Mouse (Mus musculus) hindlimb bud, embryonic 11.5 days (tissue): Measurements from ENCODE around the gene Slc16a8.

ENCODE experiments used
- DNase-seq: peaks from one replicate; pipeline ENCODE4 v3.0.0-alpha.2; 2012; ENCODE audit warnings: low read depth, low spot score; ENCODE audit errors: extremely low spot score

The Slc16a8 gene

DNA sequence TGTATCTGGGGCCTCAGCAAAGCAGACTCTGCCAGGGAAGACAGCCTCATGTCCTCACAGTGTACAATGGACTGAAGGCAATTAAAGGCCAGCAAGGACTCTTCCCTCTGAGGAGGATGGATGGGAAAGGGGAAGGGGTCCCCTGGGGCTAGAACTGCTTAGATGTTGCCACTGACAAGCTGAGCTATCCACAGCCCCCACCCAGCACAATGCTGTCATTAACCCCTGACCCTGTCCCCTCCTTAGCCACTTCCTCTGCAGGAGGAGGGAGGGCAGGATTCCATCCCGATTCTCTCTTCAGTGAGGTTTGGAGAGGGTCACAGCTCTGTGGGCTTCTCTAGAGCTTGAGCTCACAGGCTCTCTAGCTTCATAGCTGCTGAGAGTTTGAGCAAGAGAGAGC is 35.0 kb downstream of the Slc16a8 start:
- no peak for DNase-seq

DNA sequence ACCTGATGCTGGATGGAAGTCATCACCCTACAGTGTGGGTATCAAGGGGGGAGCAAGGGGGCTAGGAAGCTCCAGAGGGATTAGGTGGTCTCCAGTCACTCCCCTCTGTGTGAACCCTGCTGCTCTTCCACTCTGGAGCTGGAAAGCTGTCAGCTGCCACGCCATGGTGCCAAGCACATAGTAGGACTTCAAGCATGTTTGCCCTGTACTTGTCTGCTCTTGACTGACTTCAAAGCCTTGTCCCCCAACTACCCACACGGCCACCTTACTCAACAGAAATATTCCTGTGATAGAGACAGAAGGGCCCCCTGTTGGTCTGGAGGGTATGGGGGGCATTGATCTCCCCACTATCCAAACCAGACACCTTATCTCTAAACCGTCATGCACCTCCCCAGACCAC is 38.4 kb downstream of the Slc16a8 start:
- DNase-seq = no peak

DNA sequence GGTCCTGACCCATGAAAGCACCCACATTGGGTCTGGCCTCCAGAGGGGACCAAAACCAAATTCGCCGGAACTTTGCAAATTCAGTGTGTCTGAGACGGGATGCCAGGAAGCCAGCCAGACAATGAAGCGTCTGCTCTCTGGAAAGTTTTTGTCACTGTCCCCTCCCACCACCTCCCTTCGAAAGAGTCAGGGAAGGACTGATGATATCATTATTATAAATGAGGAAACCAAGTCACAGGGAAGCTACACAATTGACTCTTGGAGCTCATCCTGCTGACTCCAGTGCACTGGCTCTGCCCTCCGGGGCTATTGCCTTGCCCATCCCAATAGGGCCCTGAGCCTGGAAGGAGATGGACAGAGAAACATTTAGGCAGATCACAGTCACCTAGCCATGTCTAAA is 41.0 kb downstream of the Slc16a8 start:
- DNase-seq = no peak

DNA sequence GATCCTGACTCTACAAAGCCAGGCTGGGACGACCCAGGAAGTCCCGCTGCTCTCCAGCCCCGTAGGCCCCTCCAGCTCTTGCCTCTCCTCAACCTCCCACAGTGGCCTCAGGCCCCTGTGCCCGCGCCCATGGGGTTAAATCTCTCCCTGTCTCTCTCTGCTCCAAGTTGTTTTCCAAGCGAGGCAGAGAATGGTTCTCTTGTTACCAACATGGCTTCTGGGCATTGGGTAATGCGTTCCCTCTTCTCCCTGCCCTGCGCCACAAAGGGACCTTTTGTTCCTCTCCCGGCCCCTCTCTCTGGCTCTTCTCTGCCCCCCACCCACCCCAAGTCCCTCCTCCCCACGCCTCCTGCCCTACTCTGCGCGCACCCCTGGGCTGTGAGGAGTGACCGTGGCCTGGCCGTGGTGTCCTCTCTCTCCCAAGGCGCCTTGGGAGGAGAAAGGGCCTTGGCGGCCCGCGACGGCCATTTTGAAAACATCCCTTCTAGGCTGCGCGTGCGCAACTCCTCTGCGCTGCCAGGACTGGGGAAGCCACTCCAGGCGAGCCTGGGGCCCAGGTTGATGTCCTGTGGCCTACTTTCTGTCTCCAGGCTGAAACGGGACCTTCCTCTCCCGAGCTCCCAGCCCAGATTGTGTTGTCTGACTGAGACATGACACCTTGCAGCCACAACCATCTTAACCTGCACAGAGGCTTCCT is 41.7 kb downstream of the Slc16a8 start:
- no peak for DNase-seq

DNA sequence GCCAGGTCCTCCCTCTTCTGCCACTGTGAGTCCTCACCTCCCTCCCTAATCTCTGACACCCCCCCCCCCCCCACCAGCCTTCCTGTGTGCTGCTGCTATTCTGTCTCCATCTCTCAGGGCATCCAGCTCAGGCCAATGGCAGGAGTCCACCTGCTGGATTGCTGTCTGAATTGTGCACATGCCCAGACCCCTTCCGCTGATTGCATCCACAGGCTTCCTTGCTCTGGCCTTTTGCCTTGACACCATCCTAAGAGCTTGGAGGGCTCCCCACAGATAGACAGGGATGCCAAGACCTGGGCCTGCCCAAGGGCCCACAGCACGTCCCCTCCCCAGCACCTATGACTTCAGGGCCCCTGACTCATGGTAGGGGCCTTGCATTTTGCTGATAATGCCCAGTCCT is 44.2 kb downstream of the Slc16a8 start:
- DNase-seq = no peak

DNA sequence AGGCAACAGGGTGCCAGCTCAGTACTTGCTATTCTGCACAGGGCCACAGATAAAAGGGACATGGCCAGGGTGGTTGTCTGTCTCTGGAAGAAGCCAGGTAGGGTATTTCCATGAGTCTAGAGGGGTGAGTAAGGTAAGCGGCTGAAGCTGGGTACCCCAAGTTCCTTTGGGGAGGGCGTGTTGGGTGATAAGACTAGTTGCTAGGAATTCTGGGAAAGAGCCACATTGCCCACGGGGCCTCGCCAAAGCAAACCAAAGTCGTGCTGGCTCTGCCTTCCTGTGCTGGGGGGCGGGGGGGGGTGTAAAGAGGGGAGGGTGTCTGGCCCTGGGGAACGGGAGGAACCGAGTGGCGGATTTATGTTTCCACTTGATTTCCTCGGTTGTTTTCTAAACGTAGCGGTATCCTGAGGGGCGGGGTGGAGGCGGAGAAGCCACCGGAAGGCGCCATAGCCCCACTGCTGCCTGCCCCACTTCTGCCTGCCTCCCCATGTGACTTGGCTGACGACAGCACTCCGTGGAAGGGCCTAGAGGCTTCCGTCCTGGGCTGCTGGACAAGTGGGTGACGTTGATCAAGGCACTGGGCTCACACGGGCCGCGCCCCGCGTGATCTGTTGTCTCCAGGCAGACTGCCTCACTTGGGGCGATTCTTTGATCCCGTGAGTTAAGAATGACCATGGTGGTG is 45.7 kb downstream of the Slc16a8 start:
- DNase-seq = no peak

DNA sequence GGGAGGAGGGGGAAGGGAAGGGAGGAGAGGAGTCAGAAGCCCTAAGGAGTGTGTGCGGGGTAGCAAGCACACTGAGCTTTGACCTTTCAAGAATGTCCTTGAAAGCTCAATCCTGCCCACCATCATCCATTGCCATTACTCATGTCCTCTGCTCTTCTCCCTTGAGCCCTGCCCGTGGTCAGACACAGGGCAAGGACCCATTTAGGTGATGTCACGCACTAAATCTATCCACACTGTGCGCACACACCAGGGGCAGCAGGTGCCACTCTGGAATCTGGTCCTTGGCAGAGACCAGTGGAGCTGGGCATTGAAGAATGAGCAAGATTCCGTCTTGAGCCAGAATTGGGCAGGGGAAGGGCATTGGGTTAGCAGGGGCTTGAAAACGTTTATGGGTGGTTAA is 46.4 kb downstream of the Slc16a8 start:
- DNase-seq = no peak

DNA sequence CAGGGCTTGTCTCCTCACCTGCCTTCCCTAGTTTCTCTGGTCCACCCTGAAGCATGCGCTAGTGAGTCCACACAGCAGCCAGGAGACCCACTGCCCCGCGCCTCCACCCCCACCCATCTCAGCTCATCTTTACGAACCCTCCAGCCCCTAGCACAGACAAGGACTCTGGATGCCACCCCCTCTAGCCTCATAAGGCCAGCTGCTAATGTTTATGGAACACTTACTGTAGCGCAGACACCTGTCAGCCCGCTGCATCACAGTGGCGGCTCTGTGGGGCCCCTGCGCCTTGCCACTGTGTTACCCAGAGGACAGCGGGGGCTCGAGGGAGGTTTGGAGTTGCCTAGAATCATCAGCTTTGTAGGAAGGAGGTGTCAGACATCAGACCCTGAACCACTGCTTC is 52.0 kb downstream of the Slc16a8 start:
- DNase-seq = no peak

DNA sequence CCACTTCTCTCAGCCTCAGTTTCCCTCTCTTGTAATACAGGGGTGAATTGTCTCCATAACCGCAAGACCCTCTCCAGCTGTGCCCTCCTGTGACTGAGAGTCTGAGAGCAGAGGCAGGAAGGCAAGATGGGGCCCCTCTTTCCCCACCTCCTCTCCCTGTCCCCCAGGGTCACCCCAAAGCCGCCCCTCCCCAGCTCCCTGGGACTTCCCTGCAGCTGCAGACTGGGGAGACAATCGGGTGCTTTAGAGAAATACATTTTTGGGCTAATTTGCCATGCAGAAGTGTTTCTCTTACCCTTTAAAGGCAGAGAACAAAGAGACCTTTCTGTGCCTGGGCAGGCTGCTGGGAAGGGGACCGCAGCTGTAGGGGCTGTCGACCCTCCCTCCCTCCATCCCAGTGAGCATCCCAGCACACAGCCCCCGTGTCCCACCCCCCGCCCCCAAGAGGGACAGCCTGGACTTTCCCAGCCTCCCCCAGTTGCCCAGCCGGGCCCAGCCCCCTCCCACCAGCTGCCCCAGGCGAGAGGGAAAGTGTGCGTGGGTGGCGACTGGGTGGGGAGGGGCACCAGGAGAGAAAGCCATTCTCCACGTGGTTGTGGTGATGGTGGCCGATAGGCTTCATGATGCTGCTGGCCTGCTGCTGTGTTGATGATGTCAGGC is 52.9 kb downstream of the Slc16a8 start:
- no peak for DNase-seq
